Comparison of ENCODE assay signal across 11 mouse cellular contexts in genomic region chr2:79410247-79410902, GRCm38 (mm10). TPM values are rescaled to one million over a fixed set of nuclear protein-coding genes. Genes with fewer than 3 reads are reported as not detected.
"Had no signal": no experiment of that assay in that cellular context is flagged by ENCODE, and none has a peak within 500 bp of the region (broad histone marks: within the 10 kb centered on the region; RNA-seq: fewer than 3 reads in every experiment).

No protein-coding gene starts in this region.

- H3K27me3 ChIP-seq: limb, embryonic 12.5 days; midbrain, embryonic 12.5 days had no signal

- H3K4me1 ChIP-seq: limb, embryonic 12.5 days; midbrain, embryonic 12.5 days had no signal

- H3K27ac ChIP-seq: layer of hippocampus, adult 2 months; limb, embryonic 12.5 days; liver, embryonic 14.5 days; midbrain, embryonic 12.5 days; stomach, postnatal 0 days had no signal

- H3K9me3 ChIP-seq: limb, embryonic 12.5 days; midbrain, embryonic 12.5 days had no signal

- H3K9ac ChIP-seq: limb, embryonic 12.5 days; liver, embryonic 14.5 days; midbrain, embryonic 12.5 days had no signal

- H3K4me2 ChIP-seq: limb, embryonic 12.5 days; midbrain, embryonic 12.5 days had no signal

- H3K36me3 ChIP-seq: limb, embryonic 12.5 days; midbrain, embryonic 12.5 days had no signal

- DNase-seq: kidney, postnatal 25 days; liver; lung, adult 18-20 months; thymus, postnatal 4 days had no signal

- ATAC-seq: midbrain, embryonic 16.5 days had no signal

- H3K4me3 ChIP-seq: layer of hippocampus, adult 2 months; limb, embryonic 12.5 days; midbrain, embryonic 12.5 days had no signal

RNA-seq across cellular contexts. Expression of gene Neurod1, which starts 46.2 kb away (rescaled TPM):
- polyA plus RNA-seq: lung, embryonic 16.5 days had no signal
